Mouse (Mus musculus): ENCODE results near the gene Mycs.

Mycs gene

GRCm38 (mm10) chrX:5469165-5469564 lies at the start of gene Mycs:
Gene Mycs, minus strand, starts transcription at chrX:5469265.
- DNase-seq: no peak

DNA sequence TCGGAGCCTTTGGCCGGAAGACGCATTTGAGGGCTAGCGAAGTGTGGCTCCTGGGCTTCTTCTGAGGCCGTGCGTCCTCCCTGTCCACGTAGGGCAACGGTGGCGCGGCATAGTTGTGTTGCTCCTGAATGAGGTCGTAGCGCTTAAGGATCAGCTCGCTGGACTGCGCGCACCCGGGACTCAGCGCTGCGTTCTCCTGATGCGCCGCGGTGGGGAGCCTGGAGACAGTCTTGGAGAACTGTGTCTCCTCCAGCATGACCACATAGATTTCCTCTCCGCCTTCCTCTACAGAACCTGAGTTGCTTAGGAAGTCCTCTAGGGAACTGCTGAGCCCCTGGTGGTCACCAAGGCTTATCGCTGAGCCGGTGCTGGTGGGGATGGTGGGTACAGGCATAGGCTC lies 1.0 kb downstream of the Mycs start:
- peak; percentile 1 for DNase-seq
